9 mouse cellular contexts compared by ENCODE assay signal in the genomic region with DNA sequence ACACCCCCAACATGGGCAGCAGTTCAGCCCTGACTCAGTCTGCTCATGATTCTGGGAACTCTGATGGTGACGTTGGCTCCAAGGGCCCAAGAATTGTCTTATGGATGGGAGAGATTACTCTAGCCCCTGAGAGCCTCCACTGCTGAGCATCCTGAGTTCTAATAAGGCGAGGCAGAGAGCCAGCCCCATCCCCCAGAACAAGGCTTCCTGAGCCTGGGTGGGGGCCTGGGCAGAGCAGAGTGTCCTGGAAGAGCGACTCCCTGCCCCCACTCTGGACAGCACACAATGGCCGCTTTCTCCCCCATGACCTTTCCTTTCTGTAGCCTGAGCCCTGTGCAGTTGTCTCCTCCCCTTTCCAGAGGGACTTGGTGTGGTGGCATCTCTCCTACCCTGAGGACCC. TPM values are rescaled to one million over a fixed set of nuclear protein-coding genes. Genes with fewer than 3 reads are reported as not detected.
DNase-seq lines count a peak whose midpoint lies in the region; ATAC-seq lines count a peak whose summit lies in the region.
"Had no signal": no experiment of that assay in that cellular context is flagged by ENCODE, and none has a peak within 500 bp of the region (broad histone marks: within the 10 kb centered on the region; RNA-seq: fewer than 3 reads in every experiment).

No protein-coding gene starts in this region.

- no peaks in the 10 kb centered on the region for H3K9me3 ChIP-seq in heart, embryonic 10.5 days
- no peaks in the 10 kb centered on the region for H3K9me3 ChIP-seq in embryonic facial prominence, embryonic 13.5 days
- H3K9me3 ChIP-seq in kidney, embryonic 15.5 days (replicated peaks), result no peaks in the 10 kb centered on the region
- H3K9me3 ChIP-seq in midbrain, embryonic 10.5 days (replicated peaks), result no peaks in the 10 kb centered on the region

- H3K4me2 ChIP-seq in embryonic facial prominence, embryonic 13.5 days, result no peak overlapping the region
- peak overlapping the region; percentile 5; the same call in 1 of the 2 replicates for H3K4me2 ChIP-seq in kidney, embryonic 15.5 days

- 32% methylated on average over 4 of the region's 4 CpGs for WGBS in heart, embryonic 10.5 days
- 48% methylated on average over 4 of the region's 4 CpGs for WGBS in embryonic facial prominence, embryonic 13.5 days
- WGBS in kidney, embryonic 15.5 days, result 44% methylated on average over 4 of the region's 4 CpGs
- 10% methylated on average over 4 of the region's 4 CpGs for WGBS in midbrain, embryonic 10.5 days

- H3K4me1 ChIP-seq in heart, embryonic 10.5 days, result peaks cover 70% of the 10 kb centered on the region
- H3K4me1 ChIP-seq in embryonic facial prominence, embryonic 13.5 days, result peaks cover 50% of the 10 kb centered on the region
- H3K4me1 ChIP-seq in kidney, embryonic 15.5 days, result peaks cover 66% of the 10 kb centered on the region
- peaks cover 79% of the 10 kb centered on the region for H3K4me1 ChIP-seq in midbrain, embryonic 10.5 days

- 0 out of 2 replicates have a peak overlapping the region, but pooled peaks have one; percentile 37 for H3K9ac ChIP-seq in embryonic facial prominence, embryonic 13.5 days
- no peak overlapping the region for H3K9ac ChIP-seq in kidney, embryonic 15.5 days

- no peak for ATAC-seq in embryonic facial prominence, embryonic 13.5 days (ENCODE audit: insufficient number of reproducible peaks, insufficient read depth, low FRiP score, low TSS enrichment, low read depth)
- no peak for ATAC-seq in kidney, embryonic 15.5 days (replicated peaks; ENCODE audit: low FRiP score)
- no peak for ATAC-seq in activated CD4-positive, CD25-positive, alpha-beta regulatory T cell, adult 4 months
- no peak for ATAC-seq in erythroid progenitor cell, adult 5-6 weeks (replicated peaks; ENCODE audit: low FRiP score, poor library complexity, severe bottlenecking)

- intact Hi-C loops in heart, postnatal 36 days (cut with DNase I), result no loop called here

- H3K27me3 ChIP-seq in heart, embryonic 10.5 days (ENCODE audit: insufficient read depth, poor library complexity, severe bottlenecking), result no peaks in the 10 kb centered on the region
- no peaks in the 10 kb centered on the region for H3K27me3 ChIP-seq in embryonic facial prominence, embryonic 13.5 days
- no peaks in the 10 kb centered on the region for H3K27me3 ChIP-seq in kidney, embryonic 15.5 days
- H3K27me3 ChIP-seq in midbrain, embryonic 10.5 days (ENCODE audit: low read depth, poor library complexity, severe bottlenecking), result no peaks in the 10 kb centered on the region

- peak overlapping the region; percentile 88 for H3K27ac ChIP-seq in heart, embryonic 10.5 days
- 0 out of 2 replicates have a peak overlapping the region, but pooled peaks have one; percentile 30 for H3K27ac ChIP-seq in embryonic facial prominence, embryonic 13.5 days
- H3K27ac ChIP-seq in kidney, embryonic 15.5 days, result peak overlapping the region; percentile 86
- peak overlapping the region; percentile 81 for H3K27ac ChIP-seq in midbrain, embryonic 10.5 days (replicated peaks)

- no peak for DNase-seq in heart, embryonic 10.5 days (ENCODE audit: low spot score)
- no peak for DNase-seq in heart, postnatal 36 days
- peak; percentile 55 for DNase-seq in midbrain, embryonic 10.5 days (ENCODE audit: low spot score)
- no peak for DNase-seq in thymus, adult 18-20 months

- H3K4me3 ChIP-seq in heart, embryonic 10.5 days, result peak overlapping the region; percentile 37
- no peak overlapping the region for H3K4me3 ChIP-seq in embryonic facial prominence, embryonic 13.5 days
- no peak overlapping the region for H3K4me3 ChIP-seq in kidney, embryonic 15.5 days (replicated peaks)
- peak overlapping the region; percentile 36 for H3K4me3 ChIP-seq in midbrain, embryonic 10.5 days

- peaks cover 40% of the 10 kb centered on the region for H3K36me3 ChIP-seq in heart, embryonic 10.5 days
- H3K36me3 ChIP-seq in embryonic facial prominence, embryonic 13.5 days, result peaks cover 29% of the 10 kb centered on the region
- H3K36me3 ChIP-seq in kidney, embryonic 15.5 days, result peaks cover 39% of the 10 kb centered on the region
- peaks cover 47% of the 10 kb centered on the region for H3K36me3 ChIP-seq in midbrain, embryonic 10.5 days

RNA-seq across cellular contexts. Expression of a gene that starts 4.5 kb away (rescaled TPM):
- polyA plus RNA-seq in heart, embryonic 10.5 days (2016; fragmentation: Nextera tagmentation; extraction: Ambion mirVana), result 9.0 and 11.9 TPM in 2 replicates
- total RNA-seq in heart, postnatal 36 days (2021), result 10 to 100 TPM; 55.2 to 57.1 TPM
- 10.8 and 11.1 TPM in 2 replicates for polyA plus RNA-seq in embryonic facial prominence, embryonic 13.5 days (2015; fragmentation: Nextera tagmentation; extraction: Ambion mirVana)
- 9.7 and 12.6 TPM in 2 replicates for polyA plus RNA-seq in kidney, embryonic 15.5 days (2015; fragmentation: Nextera tagmentation; extraction: Ambion mirVana)
- polyA plus RNA-seq in midbrain, embryonic 10.5 days (2016; fragmentation: Nextera tagmentation; extraction: Ambion mirVana), result 10.9 and 11.7 TPM in 2 replicates
- 1 to 10 TPM; 8.6 to 9.2 TPM for polyA plus RNA-seq in activated CD4-positive, CD25-positive, alpha-beta regulatory T cell, adult 4 months (2017; shearing (Covaris generic))
- total RNA-seq in erythroid progenitor cell, adult 5-6 weeks (2015; ENCODE audit: low replicate concordance), result 9.2 and 15.5 TPM in 2 replicates
- total RNA-seq in erythroid progenitor cell, adult 5-6 weeks (2017; ENCODE audit: low replicate concordance), result 6.8 and 11.6 TPM in 2 replicates

RNA-seq across cellular contexts. Expression of a gene that starts 8.4 kb away (rescaled TPM):
- polyA plus RNA-seq in heart, embryonic 10.5 days (2016; fragmentation: Nextera tagmentation; extraction: Ambion mirVana), result 2.5 and 3.5 TPM in 2 replicates
- 10 to 100 TPM in 1 of 2 experiments, 1 to 10 TPM in 1; 9.8 to 10.4 TPM for total RNA-seq in heart, postnatal 36 days (2021)
- polyA plus RNA-seq in embryonic facial prominence, embryonic 13.5 days (2015; fragmentation: Nextera tagmentation; extraction: Ambion mirVana), result 8.5 and 10.4 TPM in 2 replicates
- polyA plus RNA-seq in kidney, embryonic 15.5 days (2015; fragmentation: Nextera tagmentation; extraction: Ambion mirVana), result 5.3 and 6.9 TPM in 2 replicates
- 7.4 and 11.8 TPM in 2 replicates for polyA plus RNA-seq in midbrain, embryonic 10.5 days (2016; fragmentation: Nextera tagmentation; extraction: Ambion mirVana)
- polyA plus RNA-seq in activated CD4-positive, CD25-positive, alpha-beta regulatory T cell, adult 4 months (2017; shearing (Covaris generic)), result 1 to 10 TPM in 1 of 2 experiments, under 1 TPM in 1; 0.93 to 1.2 TPM
- 3.2 and 3.8 TPM in 2 replicates for total RNA-seq in erythroid progenitor cell, adult 5-6 weeks (2015; ENCODE audit: low replicate concordance)
- total RNA-seq in erythroid progenitor cell, adult 5-6 weeks (2017; ENCODE audit: low replicate concordance), result 0.64 TPM in 1 of 2 replicates, not detected in the other

RNA-seq across cellular contexts. Expression of a gene that starts 17.1 kb away (rescaled TPM):
- polyA plus RNA-seq in heart, embryonic 10.5 days (2016; fragmentation: Nextera tagmentation; extraction: Ambion mirVana), result 1.6 and 1.9 TPM in 2 replicates
- 1 to 10 TPM; 2.3 to 3.1 TPM for total RNA-seq in heart, postnatal 36 days (2021)
- 2.0 and 2.2 TPM in 2 replicates for polyA plus RNA-seq in embryonic facial prominence, embryonic 13.5 days (2015; fragmentation: Nextera tagmentation; extraction: Ambion mirVana)
- 1.9 TPM in 2 replicates for polyA plus RNA-seq in kidney, embryonic 15.5 days (2015; fragmentation: Nextera tagmentation; extraction: Ambion mirVana)
- 3.9 and 4.2 TPM in 2 replicates for polyA plus RNA-seq in midbrain, embryonic 10.5 days (2016; fragmentation: Nextera tagmentation; extraction: Ambion mirVana)
- 1 to 10 TPM; 2.3 to 2.6 TPM for polyA plus RNA-seq in activated CD4-positive, CD25-positive, alpha-beta regulatory T cell, adult 4 months (2017; shearing (Covaris generic))
- total RNA-seq in erythroid progenitor cell, adult 5-6 weeks (2015; ENCODE audit: low replicate concordance), result not detected in 2 replicates
- 0.68 and 0.90 TPM in 2 replicates for total RNA-seq in erythroid progenitor cell, adult 5-6 weeks (2017; ENCODE audit: low replicate concordance)

RNA-seq across cellular contexts. Expression of a gene that starts 17.9 kb away (rescaled TPM):
- polyA plus RNA-seq in heart, embryonic 10.5 days (2016; fragmentation: Nextera tagmentation; extraction: Ambion mirVana), result 25.2 and 30.2 TPM in 2 replicates
- 1 to 10 TPM; 8.3 to 8.7 TPM for total RNA-seq in heart, postnatal 36 days (2021)
- 54.7 and 55.2 TPM in 2 replicates for polyA plus RNA-seq in embryonic facial prominence, embryonic 13.5 days (2015; fragmentation: Nextera tagmentation; extraction: Ambion mirVana)
- 34.8 and 41.2 TPM in 2 replicates for polyA plus RNA-seq in kidney, embryonic 15.5 days (2015; fragmentation: Nextera tagmentation; extraction: Ambion mirVana)
- polyA plus RNA-seq in midbrain, embryonic 10.5 days (2016; fragmentation: Nextera tagmentation; extraction: Ambion mirVana), result 31.3 and 36.5 TPM in 2 replicates
- polyA plus RNA-seq in activated CD4-positive, CD25-positive, alpha-beta regulatory T cell, adult 4 months (2017; shearing (Covaris generic)), result 10 to 100 TPM in 1 of 2 experiments, 1 to 10 TPM in 1; 9.8 to 11.2 TPM
- total RNA-seq in erythroid progenitor cell, adult 5-6 weeks (2015; ENCODE audit: low replicate concordance), result 0.84 TPM in 1 of 2 replicates, not detected in the other
- total RNA-seq in erythroid progenitor cell, adult 5-6 weeks (2017; ENCODE audit: low replicate concordance), result 2.0 and 6.7 TPM in 2 replicates

RNA-seq across cellular contexts. Expression of a gene that starts 21.1 kb away (rescaled TPM):
- polyA plus RNA-seq in heart, embryonic 10.5 days (2016; fragmentation: Nextera tagmentation; extraction: Ambion mirVana), result 0.11 TPM in 1 of 2 replicates, not detected in the other
- not detected for total RNA-seq in heart, postnatal 36 days (2021)
- not detected in 2 replicates for polyA plus RNA-seq in embryonic facial prominence, embryonic 13.5 days (2015; fragmentation: Nextera tagmentation; extraction: Ambion mirVana)
- polyA plus RNA-seq in kidney, embryonic 15.5 days (2015; fragmentation: Nextera tagmentation; extraction: Ambion mirVana), result 0.27 TPM in 1 of 2 replicates, not detected in the other
- 0.12 TPM in 1 of 2 replicates, not detected in the other for polyA plus RNA-seq in midbrain, embryonic 10.5 days (2016; fragmentation: Nextera tagmentation; extraction: Ambion mirVana)
- 1 to 10 TPM in 1 of 2 experiments, under 1 TPM in 1; 0.85 to 1.6 TPM for polyA plus RNA-seq in activated CD4-positive, CD25-positive, alpha-beta regulatory T cell, adult 4 months (2017; shearing (Covaris generic))
- not detected in 2 replicates for total RNA-seq in erythroid progenitor cell, adult 5-6 weeks (2015; ENCODE audit: low replicate concordance)
- total RNA-seq in erythroid progenitor cell, adult 5-6 weeks (2017; ENCODE audit: low replicate concordance), result 0.13 TPM in 1 of 2 replicates, not detected in the other
- polyA plus RNA-seq: gonadal fat pad, adult 2 months had no signal

Comparison
In these comparisons a context has a peak if more than half of its experiments do, and no peak if none do; other contexts are left out.
1. H3K27ac ChIP-seq: peak in every context shown above with its lines; median percentile 88 in heart, embryonic 10.5 days; 86 in kidney, embryonic 15.5 days; 81 in midbrain, embryonic 10.5 days; 30 in embryonic facial prominence, embryonic 13.5 days.
2. H3K4me3 ChIP-seq: peak in heart, embryonic 10.5 days (single experiment) and midbrain, embryonic 10.5 days (single experiment); none in embryonic facial prominence, embryonic 13.5 days (single experiment) and kidney, embryonic 15.5 days (single experiment).